Comparison of ENCODE assay signal across 10 mouse cellular contexts in genomic region chr8:127939284-127939985, GRCm38 (mm10).
A peak's percentile ranks its signal among the peaks of the same experiment; 100 is the strongest.
DNase-seq lines count a peak whose midpoint lies in the region; ATAC-seq lines count a peak whose summit lies in the region.
"Had no signal": no experiment of that assay in that cellular context is flagged by ENCODE, and none has a peak within 500 bp of the region (broad histone marks: within the 10 kb centered on the region; RNA-seq: fewer than 3 reads in every experiment).

No protein-coding gene starts in this region.

- DNase-seq in layer of hippocampus, adult 18-20 months (ENCODE audit: low spot score in 2 of 2) = peak; percentile 65 to 75
- no peak for DNase-seq in cerebellum, postnatal 10 days
- DNase-seq in MN1 (ENCODE audit: low spot score) = no peak
- DNase-seq: cerebellum, adult 9-10 months had no signal

- H3K9ac ChIP-seq in forebrain, embryonic 15.5 days (replicated peaks) = no peak overlapping the region
- no peak overlapping the region for H3K9ac ChIP-seq in midbrain, embryonic 16.5 days (ENCODE audit: low read depth, low read length)
- no peak overlapping the region for H3K9ac ChIP-seq in intestine, embryonic 15.5 days
- H3K9ac ChIP-seq in liver, embryonic 12.5 days = no peak overlapping the region
- H3K9ac ChIP-seq: limb, embryonic 12.5 days had no signal

- H3K27me3 ChIP-seq in forebrain, embryonic 15.5 days = no peaks in the 10 kb centered on the region
- no peaks in the 10 kb centered on the region for H3K27me3 ChIP-seq in midbrain, embryonic 16.5 days (ENCODE audit: control insufficient read depth, insufficient read depth, low read depth, low read length)
- no peaks in the 10 kb centered on the region for H3K27me3 ChIP-seq in intestine, embryonic 15.5 days (replicated peaks)
- H3K27me3 ChIP-seq in liver, embryonic 12.5 days (replicated peaks) = no peaks in the 10 kb centered on the region
- H3K27me3 ChIP-seq: limb, embryonic 12.5 days had no signal

- H3K9me3 ChIP-seq in forebrain, embryonic 15.5 days = no peaks in the 10 kb centered on the region
- no peaks in the 10 kb centered on the region for H3K9me3 ChIP-seq in midbrain, embryonic 16.5 days (replicated peaks; ENCODE audit: control insufficient read depth, low read length, poor library complexity, severe bottlenecking)
- H3K9me3 ChIP-seq in intestine, embryonic 15.5 days = no peaks in the 10 kb centered on the region
- H3K9me3 ChIP-seq in liver, embryonic 12.5 days (replicated peaks) = no peaks in the 10 kb centered on the region
- H3K9me3 ChIP-seq: limb, embryonic 12.5 days had no signal

- H3K4me3 ChIP-seq in forebrain, embryonic 15.5 days = no peak overlapping the region
- H3K4me3 ChIP-seq in midbrain, embryonic 16.5 days (ENCODE audit: low read depth, low read length) = no peak overlapping the region
- H3K4me3 ChIP-seq in intestine, embryonic 15.5 days (replicated peaks) = no peak overlapping the region
- H3K4me3 ChIP-seq in liver, embryonic 12.5 days = no peak overlapping the region
- H3K4me3 ChIP-seq: limb, embryonic 12.5 days had no signal

- H3K4me1 ChIP-seq in forebrain, embryonic 15.5 days = peaks cover 28% of the 10 kb centered on the region
- peaks cover 10% of the 10 kb centered on the region for H3K4me1 ChIP-seq in midbrain, embryonic 16.5 days (ENCODE audit: control insufficient read depth, insufficient read depth, low read length)
- H3K4me1 ChIP-seq in intestine, embryonic 15.5 days (replicated peaks) = no peaks in the 10 kb centered on the region
- peaks cover 16% of the 10 kb centered on the region for H3K4me1 ChIP-seq in liver, embryonic 12.5 days
- H3K4me1 ChIP-seq: limb, embryonic 12.5 days had no signal

- no peaks in the 10 kb centered on the region for H3K36me3 ChIP-seq in forebrain, embryonic 15.5 days
- no peaks in the 10 kb centered on the region for H3K36me3 ChIP-seq in midbrain, embryonic 16.5 days (ENCODE audit: control insufficient read depth, insufficient read depth, low read length)
- H3K36me3 ChIP-seq in intestine, embryonic 15.5 days = no peaks in the 10 kb centered on the region
- H3K36me3 ChIP-seq in liver, embryonic 12.5 days = no peaks in the 10 kb centered on the region
- H3K36me3 ChIP-seq: limb, embryonic 12.5 days had no signal

- no peak overlapping the region for H3K4me2 ChIP-seq in forebrain, embryonic 15.5 days (replicated peaks)
- H3K4me2 ChIP-seq in midbrain, embryonic 16.5 days (ENCODE audit: low read length) = no peak overlapping the region
- H3K4me2 ChIP-seq in intestine, embryonic 15.5 days (replicated peaks) = no peak overlapping the region
- no peak overlapping the region for H3K4me2 ChIP-seq in liver, embryonic 12.5 days
- H3K4me2 ChIP-seq: limb, embryonic 12.5 days had no signal

- WGBS in forebrain, embryonic 15.5 days = 24% methylated on average over 7 of the region's 7 CpGs
- WGBS in midbrain, embryonic 16.5 days = 20% methylated on average over 7 of the region's 7 CpGs
- WGBS in intestine, embryonic 15.5 days = 43% methylated on average over 7 of the region's 7 CpGs
- 30% methylated on average over 7 of the region's 7 CpGs for WGBS in liver, embryonic 12.5 days (ENCODE audit: insufficient replicate concordance)

- H3K27ac ChIP-seq in forebrain, embryonic 15.5 days (replicated peaks) = peak overlapping the region; percentile 53
- peak overlapping the region; percentile 55 for H3K27ac ChIP-seq in midbrain, embryonic 16.5 days (ENCODE audit: low read length)
- no peak overlapping the region for H3K27ac ChIP-seq in intestine, embryonic 15.5 days
- H3K27ac ChIP-seq in liver, embryonic 12.5 days = no peak overlapping the region
- H3K27ac ChIP-seq: limb, embryonic 12.5 days had no signal

- ATAC-seq in common myeloid progenitor, adult 5-6 weeks (replicated peaks; ENCODE audit: low read depth, poor library complexity, severe bottlenecking) = peak; percentile 83
- peak; percentile 81 for ATAC-seq in forebrain, embryonic 15.5 days (replicated peaks)
- ATAC-seq in midbrain, embryonic 16.5 days = peak; percentile 86
- no peak for ATAC-seq in intestine, embryonic 15.5 days
- ATAC-seq in liver, embryonic 12.5 days = no peak

Comparison
In these comparisons a context has a peak if more than half of its experiments do, and no peak if none do; other contexts are left out.
1. ATAC-seq: peak in common myeloid progenitor, adult 5-6 weeks (single experiment), forebrain, embryonic 15.5 days (single experiment) and midbrain, embryonic 16.5 days (single experiment); none in intestine, embryonic 15.5 days (single experiment) and liver, embryonic 12.5 days (single experiment).
2. H3K27ac ChIP-seq: peak in forebrain, embryonic 15.5 days (single experiment) and midbrain, embryonic 16.5 days (single experiment); none in intestine, embryonic 15.5 days (single experiment) and liver, embryonic 12.5 days (single experiment).
3. DNase-seq: peak in layer of hippocampus, adult 18-20 months (2 of 2); none in cerebellum, postnatal 10 days (0 of 2) and MN1 (single experiment).